Mouse (Mus musculus) heart, postnatal 0 days (tissue): ENCODE results near the gene Cd79b.

Experiments used
- CTCF ChIP-seq: IDR thresholded peaks from 2 replicates; pipeline ENCODE4 v1.5.1; 2016; ENCODE audit warnings: antibody characterized with exemption, control low read depth, low read depth
- EP300 ChIP-seq: IDR thresholded peaks from 2 replicates; pipeline ENCODE4 v1.6.1; 2016; ENCODE audit warnings: antibody characterized with exemption, low read depth

DNA sequence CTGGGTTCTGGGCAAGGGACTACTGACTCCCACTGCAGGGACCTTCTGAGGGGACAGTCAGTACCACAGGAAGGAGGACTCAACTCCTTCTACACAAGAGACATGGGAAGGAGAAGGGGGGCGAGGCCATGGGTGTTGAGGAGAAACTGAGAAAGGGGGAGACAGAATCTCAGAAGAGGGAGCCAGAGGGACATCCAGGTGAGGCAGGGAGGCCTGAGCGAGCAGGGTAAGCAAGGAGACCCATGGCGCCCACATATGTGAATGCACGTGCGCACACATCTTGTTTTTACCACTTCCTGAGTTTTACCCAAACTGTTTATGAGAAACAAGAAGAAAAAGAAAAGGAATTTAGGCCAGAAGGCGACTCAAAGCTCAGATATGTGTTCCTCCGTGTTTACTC, 3.2 kb upstream of the Cd79b start:
- TF ChIP-seq CTCF: no peak
- TF ChIP-seq EP300: no peak
